In the genomic region with DNA sequence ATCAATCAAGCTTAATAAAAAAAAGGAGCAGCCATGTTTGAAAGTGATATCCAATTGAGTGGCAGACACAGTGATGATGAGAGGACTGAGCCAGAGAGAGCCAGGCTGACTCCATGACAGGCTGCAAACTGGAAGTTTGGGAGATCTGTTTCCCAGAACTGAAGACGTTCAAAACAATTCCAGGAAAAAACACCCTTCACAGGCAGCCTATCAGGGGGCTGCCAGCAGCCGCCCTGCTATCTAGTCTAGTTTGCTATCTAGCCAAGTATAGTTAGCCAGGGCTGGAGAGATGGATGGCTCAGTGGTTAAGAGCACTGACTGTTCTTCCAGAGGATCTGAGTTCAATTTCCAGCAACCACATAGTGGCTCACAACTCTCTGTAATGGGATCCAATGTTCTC, we compare ENCODE assay signal across 13 mouse cellular contexts.
"Had no signal": no experiment of that assay in that cellular context is flagged by ENCODE, and none has a peak within 500 bp of the region (broad histone marks: within the 10 kb centered on the region; RNA-seq: fewer than 3 reads in every experiment).

No protein-coding gene starts in this region.

- H3K36me3 ChIP-seq: kidney, embryonic 15.5 days; limb, embryonic 12.5 days; midbrain, embryonic 12.5 days; neural tube, embryonic 13.5 days had no signal

- H3K27ac ChIP-seq: kidney, embryonic 15.5 days; left cerebral cortex, adult 2 months; limb, embryonic 12.5 days; midbrain, embryonic 12.5 days; neural tube, embryonic 13.5 days had no signal

- H3K9me3 ChIP-seq: kidney, embryonic 15.5 days; limb, embryonic 12.5 days; midbrain, embryonic 12.5 days; neural tube, embryonic 13.5 days had no signal

- DNase-seq: kidney, adult 2 months; kidney, postnatal 14 days; retina, postnatal 1 day; right cerebral cortex, postnatal 14 days; thymus, adult 2 months; thymus, postnatal 25 days had no signal

- H3K4me2 ChIP-seq: kidney, embryonic 15.5 days; limb, embryonic 12.5 days; midbrain, embryonic 12.5 days; neural tube, embryonic 13.5 days had no signal

- H3K4me1 ChIP-seq: kidney, embryonic 15.5 days; limb, embryonic 12.5 days; midbrain, embryonic 12.5 days; neural tube, embryonic 13.5 days had no signal

- H3K4me3 ChIP-seq: kidney, embryonic 15.5 days; left cerebral cortex, adult 2 months; limb, embryonic 12.5 days; midbrain, embryonic 12.5 days; neural tube, embryonic 13.5 days had no signal

- H3K27me3 ChIP-seq: kidney, embryonic 15.5 days; limb, embryonic 12.5 days; midbrain, embryonic 12.5 days; neural tube, embryonic 13.5 days had no signal

- ATAC-seq: intestine, embryonic 16.5 days; midbrain, embryonic 16.5 days had no signal

- H3K9ac ChIP-seq: kidney, embryonic 15.5 days; limb, embryonic 12.5 days; midbrain, embryonic 12.5 days; neural tube, embryonic 13.5 days had no signal
